Mouse (Mus musculus): ENCODE measurements around the gene Slc25a28. TPM values are rescaled to one million over a fixed set of nuclear protein-coding genes. Genes with fewer than 3 reads are reported as not detected.
A peak's percentile ranks its signal among the peaks of the same experiment; 100 is the strongest.

Slc25a28 gene
- polyA plus RNA-seq, 1 experiment from 2014 or later, result 14.4 TPM

GRCm38 (mm10) chr19:43673513-43674315 is 967 bp downstream of the Slc25a28 start:
- 13% methylated on average over 21 of the region's 21 CpGs for WGBS
- no peaks in the 10 kb centered on the region for H3K9me3 ChIP-seq (replicated peaks)
- H3K4me1 ChIP-seq, result peaks cover 28% of the 10 kb centered on the region
- no peaks in the 10 kb centered on the region for H3K36me3 ChIP-seq (ENCODE audit: poor library complexity, severe bottlenecking)
- H3K4me2 ChIP-seq, result peak overlapping the region; percentile 83
- peak overlapping the region; percentile 94 for H3K4me3 ChIP-seq
- H3K9ac ChIP-seq, result peak overlapping the region; percentile 93
- ATAC-seq, result no peak
- no peak overlapping the region for H3K27ac ChIP-seq
- H3K27me3 ChIP-seq, result no peaks in the 10 kb centered on the region

DNA sequence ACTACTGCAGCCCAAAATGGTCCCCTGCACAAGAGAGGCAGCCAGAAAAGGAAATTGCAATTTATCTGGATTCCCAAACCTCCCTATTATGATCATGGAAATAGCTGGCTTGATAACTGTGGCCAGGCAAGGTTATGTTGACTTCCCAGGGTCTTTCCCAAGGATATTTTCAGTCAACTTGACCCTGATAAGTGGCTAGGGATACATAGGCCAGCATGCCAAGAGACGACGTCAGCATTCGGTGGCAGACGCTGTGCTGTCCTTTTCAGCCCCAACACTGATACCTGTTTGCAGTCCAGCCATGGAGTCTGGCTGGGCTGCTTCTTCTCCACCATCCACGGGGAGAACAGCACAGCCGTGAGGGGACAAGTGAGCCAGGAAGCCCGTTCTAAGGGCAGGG is 3.6 kb downstream of the Slc25a28 start:
- H3K4me3 ChIP-seq, result no peak overlapping the region
- peaks cover 7% of the 10 kb centered on the region; the same call in 1 of the 2 replicates for H3K36me3 ChIP-seq (ENCODE audit: poor library complexity, severe bottlenecking)
- no peak for ATAC-seq
- no peak overlapping the region for H3K27ac ChIP-seq
- no peak overlapping the region for H3K9ac ChIP-seq
- H3K9me3 ChIP-seq (replicated peaks), result no peaks in the 10 kb centered on the region
- peaks cover 21% of the 10 kb centered on the region for H3K4me1 ChIP-seq
- 83% methylated on average over 7 of the region's 7 CpGs for WGBS
- no peaks in the 10 kb centered on the region for H3K27me3 ChIP-seq
- H3K4me2 ChIP-seq, result no peak overlapping the region

GRCm38 (mm10) chr19:43669136-43669759 is 5.4 kb downstream of the Slc25a28 start:
- Histone ChIP-seq H3K27ac (no peak overlapping the region), H3K9ac (no peak overlapping the region), H3K4me1 (peaks cover 18% of the 10 kb centered on the region), H3K36me3 (ENCODE audit: poor library complexity, severe bottlenecking) (peaks cover 10% of the 10 kb centered on the region), H3K9me3 (replicated peaks) (no peaks in the 10 kb centered on the region), H3K4me3 (no peak overlapping the region), H3K4me2 (no peak overlapping the region), H3K27me3 (no peaks in the 10 kb centered on the region)
- no peak for ATAC-seq
- 63% methylated on average over 8 of the region's 8 CpGs for WGBS

DNA sequence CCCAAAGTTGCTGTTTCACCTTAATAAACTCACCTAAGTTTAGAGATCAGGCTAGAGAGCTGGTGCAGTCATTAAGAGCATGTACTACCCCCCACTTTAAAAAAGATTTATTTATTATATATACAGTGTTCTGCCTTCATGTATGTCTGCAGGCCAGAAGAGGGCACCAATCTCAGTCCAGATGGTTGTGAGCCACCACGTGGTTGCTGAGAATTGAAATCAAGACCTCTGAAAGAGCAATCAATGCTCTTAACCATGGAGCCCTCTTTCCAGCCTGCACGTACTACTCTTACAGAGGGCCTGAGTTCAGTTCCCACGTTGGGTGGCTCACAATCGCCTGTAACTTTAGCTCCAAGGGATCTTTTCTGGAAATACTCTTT is 7.3 kb downstream of the Slc25a28 start:
- Histone ChIP-seq H3K4me3 (no peak overlapping the region), H3K9me3 (replicated peaks) (no peaks in the 10 kb centered on the region), H3K4me2 (no peak overlapping the region), H3K9ac (no peak overlapping the region), H3K27me3 (no peaks in the 10 kb centered on the region), H3K27ac (no peak overlapping the region), H3K36me3 (ENCODE audit: poor library complexity, severe bottlenecking) (peaks cover 26% of the 10 kb centered on the region), H3K4me1 (peaks cover 2% of the 10 kb centered on the region; the same call in 1 of the 2 replicates)
- 65% methylated on average over 4 of the region's 4 CpGs for whole genome bisulfite sequencing
- no peak for ATAC-seq

GRCm38 (mm10) chr19:43666661-43667429 is 7.8 kb downstream of the Slc25a28 start:
- Histone ChIP-seq H3K4me2 (no peak overlapping the region), H3K36me3 (ENCODE audit: poor library complexity, severe bottlenecking) (peaks cover 26% of the 10 kb centered on the region), H3K9ac (no peak overlapping the region), H3K27ac (no peak overlapping the region), H3K27me3 (no peaks in the 10 kb centered on the region), H3K4me1 (0 out of 2 replicates have a peak, but pooled peaks cover 3% of the 10 kb centered on the region), H3K9me3 (replicated peaks) (no peaks in the 10 kb centered on the region), H3K4me3 (no peak overlapping the region)
- 88% methylated on average over 22 of the region's 22 CpGs for WGBS
- ATAC-seq, result no peak

DNA sequence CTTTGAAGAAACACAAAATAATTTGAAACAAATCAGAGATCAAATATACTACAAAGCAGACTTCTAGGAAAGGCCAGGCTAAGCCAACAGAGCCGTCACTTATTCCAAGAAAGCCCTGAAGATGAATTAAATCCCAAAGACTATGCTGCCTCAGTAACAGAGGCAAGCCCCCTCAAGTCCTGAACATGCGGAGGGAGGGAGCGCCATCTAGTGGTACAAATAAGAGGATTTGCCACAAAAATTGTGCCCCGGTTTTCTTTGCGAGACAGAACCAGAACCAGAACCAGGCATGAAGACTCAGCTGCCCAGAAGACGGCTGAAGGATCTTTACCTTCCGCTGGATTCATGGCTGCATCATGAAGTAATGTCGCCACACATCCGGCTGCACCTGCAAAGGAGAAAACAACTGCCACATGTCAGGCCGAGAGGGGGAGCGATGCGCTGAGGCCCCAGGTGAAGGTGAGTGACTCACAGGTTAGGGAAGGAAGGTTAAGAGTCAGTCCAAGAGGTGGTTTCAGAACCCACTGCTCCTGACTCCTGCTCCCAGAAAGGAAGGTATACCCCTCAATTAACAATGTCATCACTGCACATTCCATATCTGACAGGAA is 9.1 kb downstream of the Slc25a28 start:
- Histone ChIP-seq H3K9me3 (replicated peaks) (no peaks in the 10 kb centered on the region), H3K4me3 (no peak overlapping the region), H3K4me1 (0 out of 2 replicates have a peak, but pooled peaks cover 3% of the 10 kb centered on the region), H3K27ac (no peak overlapping the region), H3K4me2 (no peak overlapping the region), H3K27me3 (no peaks in the 10 kb centered on the region), H3K36me3 (ENCODE audit: poor library complexity, severe bottlenecking) (peaks cover 26% of the 10 kb centered on the region), H3K9ac (no peak overlapping the region)
- no peak for ATAC-seq
- WGBS, result 47% methylated on average over 12 of the region's 12 CpGs

- Histone ChIP-seq H3K4me1 (0 out of 2 replicates have a peak, but pooled peaks cover 3% of the 10 kb centered on the region), H3K4me2 (no peak overlapping the region), H3K27me3 (no peaks in the 10 kb centered on the region), H3K36me3 (ENCODE audit: poor library complexity, severe bottlenecking) (peaks cover 26% of the 10 kb centered on the region), H3K9me3 (replicated peaks) (no peaks in the 10 kb centered on the region), H3K9ac (no peak overlapping the region), H3K4me3 (no peak overlapping the region), H3K27ac (no peak overlapping the region)
- ATAC-seq, result no peak
- WGBS, result 83% methylated on average over 8 of the region's 8 CpGs
Observed at GRCm38 (mm10) chr19:43663471-43663870, 11.2 kb downstream of the Slc25a28 start.

GRCm38 (mm10) chr19:43662176-43662967 is 12.3 kb downstream of the Slc25a28 start:
- no peak overlapping the region; the same call in 1 of the 2 replicates for H3K27ac ChIP-seq
- no peak overlapping the region for H3K4me3 ChIP-seq
- no peak overlapping the region for H3K4me2 ChIP-seq
- peaks cover 26% of the 10 kb centered on the region for H3K36me3 ChIP-seq (ENCODE audit: poor library complexity, severe bottlenecking)
- no peaks in the 10 kb centered on the region for H3K9me3 ChIP-seq (replicated peaks)
- no peak overlapping the region; the same call in 1 of the 2 replicates for H3K9ac ChIP-seq
- WGBS, result 35% methylated on average over 19 of the region's 19 CpGs
- no peaks in the 10 kb centered on the region for H3K27me3 ChIP-seq
- H3K4me1 ChIP-seq, result 0 out of 2 replicates have a peak, but pooled peaks cover 3% of the 10 kb centered on the region
- ATAC-seq, result no peak; the same call in 1 of the 2 replicates

- H3K27me3 ChIP-seq, result no peaks in the 10 kb centered on the region
- ATAC-seq, result no peak
- 87% methylated on average over 9 of the region's 9 CpGs for WGBS
- H3K4me2 ChIP-seq, result no peak overlapping the region
- peaks cover 19% of the 10 kb centered on the region for H3K36me3 ChIP-seq (ENCODE audit: poor library complexity, severe bottlenecking)
- H3K4me1 ChIP-seq, result 0 out of 2 replicates have a peak, but pooled peaks cover 3% of the 10 kb centered on the region
- H3K27ac ChIP-seq, result no peak overlapping the region
- no peak overlapping the region for H3K9ac ChIP-seq
- H3K4me3 ChIP-seq, result no peak overlapping the region
- H3K9me3 ChIP-seq (replicated peaks), result no peaks in the 10 kb centered on the region
Observed at GRCm38 (mm10) chr19:43660774-43661173, 13.9 kb downstream of the Slc25a28 start.

GRCm38 (mm10) chr19:43659632-43660031 is 15.0 kb downstream of the Slc25a28 start:
- no peak overlapping the region for H3K27ac ChIP-seq
- no peak overlapping the region for H3K9ac ChIP-seq
- H3K36me3 ChIP-seq (ENCODE audit: poor library complexity, severe bottlenecking), result peaks cover 19% of the 10 kb centered on the region
- H3K4me2 ChIP-seq, result no peak overlapping the region
- peaks cover 5% of the 10 kb centered on the region for H3K27me3 ChIP-seq
- H3K4me3 ChIP-seq, result no peak overlapping the region
- WGBS, result 90% methylated on average over 6 of the region's 6 CpGs
- 0 out of 2 replicates have a peak, but pooled peaks cover 3% of the 10 kb centered on the region for H3K4me1 ChIP-seq
- no peak for ATAC-seq
- no peaks in the 10 kb centered on the region for H3K9me3 ChIP-seq (replicated peaks)
